Mouse (Mus musculus): ENCODE data around the gene Cst3. TPM values are rescaled to one million over a fixed set of nuclear protein-coding genes. Genes with fewer than 3 reads are reported as not detected.

Gene Cst3
- polyA plus RNA-seq (2012; rRNA removed) = 489 and 501 TPM in 2 replicates

GRCm38 (mm10) chr2:148875335-148875811 lies at the start of gene Cst3:
TSS of gene Cst3 (minus strand) at chr2:148875692.

GRCm38 (mm10) chr2:148864966-148865365 lies 10.5 kb downstream of the Cst3 start, which contains the start of gene 9230104L09Rik:
TSS of gene 9230104L09Rik (minus strand) at chr2:148865038.

GRCm38 (mm10) chr2:148834912-148835311 lies 40.6 kb downstream of the Cst3 start, which contains the start of gene Cst9:
TSS of gene Cst9 (plus strand) at chr2:148835147.

Other genes starting within 250 kb of the Cst3 start
- 53.3 and 62.9 TPM in 2 replicates for gene Nxt1, start 203.1 kb downstream of the Cst3 start, polyA plus RNA-seq (2012; rRNA removed)
- 15.8 and 17.5 TPM in 2 replicates for gene Gzf1, start 194.7 kb downstream of the Cst3 start, polyA plus RNA-seq (2012; rRNA removed)
- 31.3 and 33.1 TPM in 2 replicates for gene Napb, start 143.2 kb downstream of the Cst3 start, polyA plus RNA-seq (2012; rRNA removed)
- gene Cstl1, start 125.3 kb downstream of the Cst3 start, polyA plus RNA-seq (2012; rRNA removed) = not detected in 2 replicates
- not detected in 2 replicates for gene Cst11, start 104.2 kb downstream of the Cst3 start, polyA plus RNA-seq (2012; rRNA removed)
- gene 8030411F24Rik, start 93.7 kb downstream of the Cst3 start, polyA plus RNA-seq (2012; rRNA removed) = not detected in 2 replicates
- gene Cst12, start 86.3 kb downstream of the Cst3 start, polyA plus RNA-seq (2012; rRNA removed) = not detected in 2 replicates
- not detected in 2 replicates for gene Cst8, start 76.9 kb downstream of the Cst3 start, polyA plus RNA-seq (2012; rRNA removed)
- gene Cst13, start 55.6 kb downstream of the Cst3 start, polyA plus RNA-seq (2012; rRNA removed) = not detected in 2 replicates
- gene Cst9, start 40.5 kb downstream of the Cst3 start, polyA plus RNA-seq (2012; rRNA removed) = not detected in 2 replicates
- not detected in 2 replicates for gene 9230104L09Rik, start 10.7 kb downstream of the Cst3 start, polyA plus RNA-seq (2012; rRNA removed)
- not detected in 2 replicates for gene Gm1330, start 127.6 kb upstream of the Cst3 start, polyA plus RNA-seq (2012; rRNA removed)
- not detected in 2 replicates for gene Gm10750, start 141.5 kb upstream of the Cst3 start, polyA plus RNA-seq (2012; rRNA removed)